Mouse (Mus musculus) CD8-positive naive resting alpha-beta T cell, adult 2 months (primary cell): Measurements from ENCODE around the gene Rcn2.
"Not testable (repeated sequence)": the region's sequence is repeated elsewhere in the genome, so short reads cannot be mapped to it uniquely, and the experiment has no call there.

ENCODE experiments used
- DNase-seq, 2 experiments: peaks; one replicate each; pipeline ENCODE4 v3.0.0; 2022; ENCODE audit warnings: low read depth in 2 of 2, low spot score in 2 of 2

Gene Rcn2

GRCm38 (mm10) chr9:56041372-56042180, at the start of gene Rcn2:
Gene Rcn2, plus strand, starts transcription at chr9:56041845.
- DNase-seq, result peak; percentile 90 to 96

GRCm38 (mm10) chr9:56004679-56005078, 37.0 kb upstream of the Rcn2 start:
- not testable (repeated sequence) for DNase-seq

- DNase-seq, result no peak
Measured at GRCm38 (mm10) chr9:56010450-56010849, 31.2 kb upstream of the Rcn2 start, which contains the start of gene 4930563M21Rik. Gene 4930563M21Rik, minus strand, starts transcription at chr9:56010550.

GRCm38 (mm10) chr9:56024772-56025171, 16.9 kb upstream of the Rcn2 start:
- DNase-seq, result peak in 1 of 2 experiments; percentile 19

GRCm38 (mm10) chr9:56027292-56027691, 14.4 kb upstream of the Rcn2 start:
- no peak for DNase-seq

- no peak for DNase-seq
Measured at GRCm38 (mm10) chr9:56032219-56032618, 9.4 kb upstream of the Rcn2 start.

GRCm38 (mm10) chr9:56042181-56042621, 556 bp downstream of the Rcn2 start:
- DNase-seq, result no peak

- DNase-seq, result no peak
Measured at GRCm38 (mm10) chr9:56053796-56054195, 12.2 kb downstream of the Rcn2 start.

- no peak for DNase-seq
Measured at GRCm38 (mm10) chr9:56056147-56056546, 14.5 kb downstream of the Rcn2 start.

- DNase-seq, result no peak
Measured at GRCm38 (mm10) chr9:56062336-56062735, 20.7 kb downstream of the Rcn2 start.

- no peak for DNase-seq
Measured at GRCm38 (mm10) chr9:56065011-56065410, 23.4 kb downstream of the Rcn2 start.

- DNase-seq, result no peak
Measured at GRCm38 (mm10) chr9:56067964-56068363, 26.3 kb downstream of the Rcn2 start.

- DNase-seq, result no peak
Measured at GRCm38 (mm10) chr9:56068630-56069029, 27.0 kb downstream of the Rcn2 start.

GRCm38 (mm10) chr9:56072861-56073260, 31.2 kb downstream of the Rcn2 start:
- DNase-seq, result no peak

GRCm38 (mm10) chr9:56074863-56075262, 33.2 kb downstream of the Rcn2 start:
- DNase-seq, result no peak

GRCm38 (mm10) chr9:56075264-56075663, 33.6 kb downstream of the Rcn2 start:
- peak; percentile 63 to 71 for DNase-seq

GRCm38 (mm10) chr9:56075901-56076620, 34.4 kb downstream of the Rcn2 start:
- DNase-seq, result peak; percentile 41 to 57

- no peak for DNase-seq
Measured at GRCm38 (mm10) chr9:56079587-56079986, 37.9 kb downstream of the Rcn2 start.

GRCm38 (mm10) chr9:56086524-56086923, 44.9 kb downstream of the Rcn2 start:
- DNase-seq, result no peak

- peak; percentile 76 to 80 for DNase-seq
Measured at GRCm38 (mm10) chr9:56089778-56090520, 48.3 kb downstream of the Rcn2 start, which contains the start of gene Pstpip1. Gene Pstpip1, plus strand, starts transcription at chr9:56089962.

GRCm38 (mm10) chr9:56090546-56091225, 49.0 kb downstream of the Rcn2 start:
- DNase-seq, result no peak
